Mouse (Mus musculus) cerebellum, adult 2 months (tissue): ENCODE data around the gene Ncor2.

Source experiments
- CTCF ChIP-seq: fragments of 200-500 bp; IDR thresholded peaks from 2 replicates; pipeline ENCODE4 v1.5.1; 2011; ENCODE audit warnings: low read depth, mild to moderate bottlenecking, control low read depth, low read length, moderate library complexity, borderline replicate concordance; ENCODE audit not compliant: insufficient read depth
- POLR2A ChIP-seq: fragments of 200-500 bp; IDR thresholded peaks from 2 replicates; pipeline ENCODE4 v1.6.1; 2011; ENCODE audit warnings: low read length, control low read depth, borderline replicate concordance; ENCODE audit not compliant: insufficient read depth

DNA sequence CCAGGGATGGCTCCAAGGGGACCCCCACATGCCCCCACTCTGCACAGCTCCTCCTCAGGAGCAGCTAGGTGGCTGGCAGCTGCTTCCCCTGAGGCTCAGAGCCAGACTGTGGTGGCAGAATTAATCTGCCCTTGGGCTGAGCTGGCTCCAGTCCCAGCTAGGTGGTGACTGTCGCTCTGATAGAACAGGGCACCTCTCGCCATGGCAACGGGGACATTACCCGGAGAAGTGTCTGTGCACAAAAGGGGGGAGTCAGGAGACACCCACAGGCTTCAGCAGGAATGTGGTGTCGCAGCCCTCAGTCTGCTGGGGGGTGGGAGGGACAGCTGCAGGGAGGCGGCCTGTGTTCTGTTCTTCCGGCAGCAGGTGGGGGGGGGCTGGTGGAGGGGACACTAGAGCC lies 24.1 kb upstream of the Ncor2 start:
- no peak for TF ChIP-seq CTCF
- no peak for TF ChIP-seq POLR2A
